Mouse (Mus musculus) kidney, adult 8-10 months (tissue): ENCODE results near the gene Eda.
"Not testable (repeated sequence)": the region's sequence is repeated elsewhere in the genome, so short reads cannot be mapped to it uniquely, and the experiment has no call there.

Experiments
- DNase-seq, 2 experiments: peaks; one replicate each; pipeline ENCODE4 v3.0.0; 2022

Gene Eda

DNA sequence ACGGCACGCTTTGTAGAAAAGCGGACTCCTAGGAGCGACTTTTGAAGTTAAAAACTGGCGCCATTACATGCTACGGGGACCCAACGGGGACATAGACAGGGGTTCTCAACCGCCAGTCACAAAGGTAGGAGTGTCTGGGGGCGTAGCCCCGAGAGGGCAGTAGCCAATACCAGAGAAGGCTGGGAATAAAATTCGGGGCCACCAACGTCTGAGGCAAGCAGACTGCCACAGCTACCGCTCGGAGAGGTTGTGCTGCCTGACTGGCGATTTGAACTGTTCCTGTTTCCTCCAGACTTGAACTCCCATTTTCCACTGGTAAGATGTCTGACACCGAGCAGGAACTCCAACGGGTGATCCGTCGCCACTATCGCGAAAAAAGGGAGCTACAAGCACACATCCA lies 453.3 kb downstream of the Eda start, which contains the start of gene Otud6a:
Gene Otud6a (plus strand): TSS at position 321 of the 400 bp plus-strand sequence.
- no peak for DNase-seq

DNA sequence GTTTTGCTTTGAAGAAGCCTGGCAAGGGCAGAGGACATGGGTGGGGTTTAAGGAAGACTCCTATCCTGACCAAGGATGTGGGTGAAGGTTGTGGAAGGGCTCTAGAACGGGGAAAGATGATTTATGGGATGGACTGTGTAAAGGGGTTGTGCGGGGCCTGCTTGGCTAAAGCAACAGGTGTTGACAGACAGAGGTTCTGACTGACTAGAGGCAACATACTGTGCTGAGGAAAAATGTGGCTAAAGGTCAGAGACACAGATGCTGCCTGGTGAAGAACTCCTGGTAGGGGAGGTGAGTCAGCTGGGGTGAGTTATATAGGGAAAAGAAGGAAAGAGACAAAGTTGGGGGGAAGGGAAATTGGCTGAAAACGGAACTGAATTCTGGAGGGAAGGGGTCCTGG lies 456.9 kb downstream of the Eda start:
- DNase-seq, result no peak

DNA sequence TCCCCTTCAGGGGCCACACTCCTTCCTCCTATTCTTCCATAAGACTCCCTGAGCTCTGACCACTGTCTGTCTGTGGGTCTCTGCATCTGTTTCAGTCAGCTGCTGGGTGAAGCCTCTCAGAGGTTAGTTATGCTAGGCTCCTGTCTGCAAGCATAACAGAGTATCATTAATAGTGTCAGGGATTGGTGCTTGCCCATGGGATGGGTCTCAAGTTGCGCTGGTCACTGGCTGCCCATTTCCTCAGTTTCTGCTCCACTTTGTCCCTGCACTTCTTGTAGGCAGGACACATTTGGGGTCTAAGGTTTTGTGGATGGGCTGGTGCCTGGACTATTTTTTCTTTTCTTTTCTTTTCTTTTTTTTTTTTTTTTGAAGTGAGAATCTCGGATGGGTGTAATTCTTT lies 467.2 kb downstream of the Eda start, which contains the start of gene Awat2:
Gene Awat2 (minus strand): TSS at position 101 of the 400 bp plus-strand sequence.
- not testable (repeated sequence) for DNase-seq

DNA sequence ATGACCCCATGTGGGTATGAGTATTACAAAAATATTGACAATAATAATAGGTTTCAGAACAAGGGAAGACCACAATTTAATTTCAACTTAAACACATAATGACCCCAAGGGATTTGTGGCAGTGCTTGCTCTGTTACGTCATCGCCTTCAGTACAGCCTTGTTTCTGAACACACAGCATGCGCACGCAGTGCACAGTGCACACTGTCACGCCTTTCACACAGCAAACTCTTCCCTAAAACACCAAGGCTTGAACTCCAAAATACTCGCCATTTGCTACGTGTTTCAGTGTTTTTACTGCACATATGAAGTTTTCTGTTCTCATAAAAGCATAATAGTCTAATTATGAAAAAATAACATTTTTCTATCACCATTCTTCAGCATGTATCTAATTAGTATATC lies 468.1 kb downstream of the Eda start:
- DNase-seq, result no peak
